Mouse (Mus musculus) heart, embryonic 13.5 days (tissue): ENCODE data around the gene Tmcc3. TPM values are rescaled to one million over a fixed set of nuclear protein-coding genes. Genes with fewer than 3 reads are reported as not detected.

Source experiments
- ATAC-seq: fragments of 200-750 bp; cut with Nextera tagmentation; 2 replicates; pipeline ENCODE4 v1.8.0; 2017; ENCODE audit warnings: moderate TSS enrichment; ENCODE audit not compliant: insufficient number of reproducible peaks, low FRiP score, low TSS enrichment; ENCODE audit errors: extremely low read depth
- H3K27ac ChIP-seq: fragments of 300-500 bp; sonication (generic); replicated peaks from 2 replicates; pipeline ENCODE4 v1.5.1; 2015; ENCODE audit warnings: moderate library complexity, mild to moderate bottlenecking, inconsistent platforms
- H3K27me3 ChIP-seq: fragments of 300-500 bp; sonication (generic); replicated peaks from 2 replicates; pipeline ENCODE4 v1.6.1; 2015; ENCODE audit warnings: mild to moderate bottlenecking, inconsistent platforms
- H3K36me3 ChIP-seq: fragments of 300-500 bp; sonication (generic); 2 replicates; pipeline ENCODE4 v1.6.1; 2015; ENCODE audit warnings: mild to moderate bottlenecking, inconsistent platforms
- H3K4me1 ChIP-seq: fragments of 300-500 bp; sonication (generic); 2 replicates; pipeline ENCODE4 v1.6.1; 2015; ENCODE audit warnings: inconsistent platforms
- H3K4me2 ChIP-seq: fragments of 300-500 bp; sonication (generic); 2 replicates; pipeline ENCODE4 v1.6.1; 2015; ENCODE audit warnings: inconsistent platforms, mild to moderate bottlenecking, moderate library complexity
- H3K4me3 ChIP-seq: fragments of 300-500 bp; sonication (generic); 2 replicates; pipeline ENCODE4 v1.5.1; 2015; ENCODE audit warnings: moderate library complexity, mild to moderate bottlenecking, inconsistent platforms
- H3K9ac ChIP-seq: fragments of 300-500 bp; sonication (generic); 2 replicates; pipeline ENCODE4 v1.6.1; 2015; ENCODE audit warnings: inconsistent platforms, mild to moderate bottlenecking, moderate library complexity
- H3K9me3 ChIP-seq: fragments of 300-500 bp; sonication (generic); 2 replicates; pipeline ENCODE4 v1.6.1; 2016; ENCODE audit warnings: inconsistent platforms
- WGBS: fragments of 180-500 bp; shearing (Covaris S2); methylation state at CpG from one replicate; pipeline ENCODE4 v1.1.7; 2015; ENCODE audit warnings: mixed read lengths; 5-methylcytosine and 5-hydroxymethylcytosine counted together
- polyA plus RNA-seq: library from polyadenylated mRNA; unstranded; fragments of >200 nt; fragmentation: Nextera tagmentation; extraction: Ambion mirVana; gene quantifications from 2 replicates; pipeline ENCODE4 v1.2.1, GENCODE M21; 2015

Gene Tmcc3
- polyA plus RNA-seq, 1 experiment from 2014 or later, result 6.2 TPM

DNA sequence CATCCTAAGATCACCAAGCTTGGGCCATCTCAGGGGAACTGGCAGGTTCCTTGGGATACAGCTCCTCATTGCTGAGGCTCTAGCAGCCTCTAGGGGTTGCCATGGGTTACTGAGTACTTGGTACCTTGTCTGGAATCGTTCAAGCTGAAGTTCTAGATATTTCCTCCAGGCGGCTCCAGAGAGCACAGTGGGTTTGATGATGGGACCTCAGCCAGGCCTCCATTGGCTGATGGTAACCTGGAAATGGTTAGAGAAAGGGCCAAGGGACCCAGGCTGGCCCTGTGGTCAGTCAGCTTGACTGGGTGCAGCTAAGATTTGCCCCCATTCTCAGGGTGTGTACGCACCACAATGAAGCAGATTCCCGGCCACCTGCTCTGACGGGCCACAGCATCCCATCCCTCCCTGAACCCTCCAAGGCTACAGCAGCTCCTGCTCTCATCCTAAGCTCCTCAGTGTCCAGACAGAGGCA lies 297.6 kb downstream of the Tmcc3 start:
- Histone ChIP-seq H3K27ac (no peak overlapping the region), H3K9ac (no peak overlapping the region), H3K36me3 (no peaks in the 10 kb centered on the region), H3K27me3 (no peaks in the 10 kb centered on the region), H3K9me3 (no peaks in the 10 kb centered on the region), H3K4me3 (no peak overlapping the region), H3K4me2 (no peak overlapping the region), H3K4me1 (peaks cover 10% of the 10 kb centered on the region)
- 59% methylated on average over 5 of the region's 5 CpGs for WGBS
- ATAC-seq, result 0 out of 2 replicates have a peak, but pooled peaks have one; percentile 57

DNA sequence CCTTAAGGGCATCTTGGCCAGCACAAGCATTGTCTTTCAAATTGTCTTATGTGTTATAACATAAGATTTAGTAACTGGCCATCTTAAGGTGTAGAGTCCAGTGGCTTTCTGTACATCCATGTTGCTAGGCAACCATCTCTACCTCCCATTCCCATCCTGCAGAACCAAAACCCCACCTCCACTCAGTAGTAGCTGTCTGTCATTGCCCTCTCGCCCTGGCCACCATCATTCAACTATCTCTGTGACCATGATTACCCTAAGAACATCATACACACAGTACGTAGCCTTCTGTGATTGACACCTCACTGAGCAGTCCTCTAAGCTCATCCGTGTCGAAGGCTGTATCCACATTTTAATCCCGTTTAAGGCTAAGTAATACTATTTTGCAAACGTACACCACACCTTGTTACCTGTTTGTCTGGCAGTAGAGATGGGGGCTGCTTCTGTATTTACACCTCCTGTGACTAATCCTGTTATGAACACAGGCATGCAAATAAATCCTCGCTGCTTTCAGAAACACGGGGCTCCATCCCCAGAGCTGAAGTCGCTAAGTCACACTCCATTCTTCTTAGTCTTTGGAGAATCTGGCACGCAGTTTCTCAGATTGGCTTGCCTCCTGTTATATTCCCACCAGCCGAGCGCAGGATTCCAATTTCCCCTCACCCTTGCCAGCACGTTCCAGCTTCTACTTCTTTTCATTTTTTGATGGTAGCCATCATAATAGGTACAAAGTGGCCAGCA lies 299.6 kb downstream of the Tmcc3 start:
- no peaks in the 10 kb centered on the region for H3K36me3 ChIP-seq
- no peaks in the 10 kb centered on the region for H3K27me3 ChIP-seq
- ATAC-seq, result no peak
- H3K4me1 ChIP-seq, result peaks cover 10% of the 10 kb centered on the region
- H3K9me3 ChIP-seq, result no peaks in the 10 kb centered on the region
- H3K9ac ChIP-seq, result no peak overlapping the region
- H3K4me3 ChIP-seq, result no peak overlapping the region
- no peak overlapping the region for H3K27ac ChIP-seq
- WGBS, result 57% methylated on average over 13 of the region's 13 CpGs
- no peak overlapping the region for H3K4me2 ChIP-seq

DNA sequence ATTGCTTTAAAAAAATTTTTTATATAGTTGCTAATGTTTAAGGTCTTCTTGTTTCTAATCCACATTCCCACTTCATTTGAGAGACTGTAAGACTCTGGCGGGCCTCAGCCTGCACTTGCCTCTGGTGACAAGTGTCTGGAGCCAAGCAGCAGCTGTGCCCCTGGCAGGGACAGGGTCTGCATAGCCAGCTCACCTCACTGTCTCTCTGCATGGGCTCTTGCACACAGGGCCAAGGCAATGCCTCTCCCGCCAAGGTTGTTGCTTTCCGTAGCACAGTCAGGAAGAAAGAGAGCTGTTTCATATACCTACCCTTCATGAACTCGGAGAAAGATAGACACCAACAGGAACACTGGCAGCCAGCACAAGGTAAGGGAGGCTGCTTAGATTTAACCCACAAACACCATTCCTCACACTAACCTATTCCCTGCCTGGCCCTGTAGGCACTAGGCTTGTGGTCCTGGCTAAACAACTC lies 300.3 kb downstream of the Tmcc3 start:
- H3K9ac ChIP-seq, result peak overlapping the region; percentile 21; the same call in 1 of the 2 replicates
- WGBS, result 62% methylated on average over 4 of the region's 4 CpGs
- H3K27ac ChIP-seq, result no peak overlapping the region
- H3K4me1 ChIP-seq, result peaks cover 10% of the 10 kb centered on the region
- no peaks in the 10 kb centered on the region for H3K27me3 ChIP-seq
- no peaks in the 10 kb centered on the region for H3K36me3 ChIP-seq
- no peak for ATAC-seq
- H3K9me3 ChIP-seq, result no peaks in the 10 kb centered on the region
- no peak overlapping the region for H3K4me2 ChIP-seq
- no peak overlapping the region for H3K4me3 ChIP-seq

DNA sequence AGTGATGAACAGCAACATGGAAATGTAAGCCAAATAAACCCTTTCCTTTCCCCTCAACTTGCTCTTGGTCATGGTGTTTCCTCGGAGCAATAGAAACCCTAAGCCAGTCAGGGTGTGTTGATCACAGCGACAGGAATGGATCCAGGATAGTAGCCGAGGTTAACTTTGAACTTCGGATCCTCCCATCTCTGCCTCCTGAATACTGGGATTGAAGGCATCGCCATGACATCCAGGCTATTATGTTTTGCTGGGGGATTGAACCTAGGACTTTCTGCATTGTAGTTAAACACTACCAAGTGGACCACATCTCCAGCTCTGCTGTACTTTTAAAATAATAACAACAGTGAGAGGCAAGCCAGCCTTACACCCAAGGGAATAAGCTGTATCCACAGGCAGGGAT lies 307.8 kb downstream of the Tmcc3 start:
- WGBS, result 82% methylated on average over 5 of the region's 5 CpGs
- H3K9me3 ChIP-seq, result no peaks in the 10 kb centered on the region
- ATAC-seq, result no peak
- H3K9ac ChIP-seq, result no peak overlapping the region
- H3K36me3 ChIP-seq, result no peaks in the 10 kb centered on the region
- no peak overlapping the region for H3K4me3 ChIP-seq
- H3K27ac ChIP-seq, result no peak overlapping the region
- H3K4me1 ChIP-seq, result peaks cover 11% of the 10 kb centered on the region; the same call in 1 of the 2 replicates
- peaks cover 32% of the 10 kb centered on the region for H3K27me3 ChIP-seq
- H3K4me2 ChIP-seq, result no peak overlapping the region

DNA sequence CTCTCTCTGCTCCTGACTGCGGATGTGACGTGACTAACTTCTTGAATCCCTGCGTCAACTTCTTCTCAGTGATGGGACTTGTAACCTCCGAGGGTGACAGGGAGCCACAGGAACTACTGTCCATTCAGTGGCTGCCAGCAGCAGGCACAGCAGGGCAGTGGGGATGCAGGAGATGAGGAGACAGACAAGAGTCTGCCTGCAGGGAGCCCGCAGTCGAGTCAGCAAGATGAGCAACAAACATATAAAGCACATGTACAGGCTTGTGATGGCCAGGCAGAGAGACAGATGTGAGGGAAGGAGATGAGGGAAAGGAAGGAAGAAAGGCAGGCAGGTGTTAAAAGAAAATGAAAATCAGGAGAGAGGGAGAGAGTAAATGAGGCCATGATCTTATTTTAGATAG lies 308.8 kb downstream of the Tmcc3 start:
- peaks cover 11% of the 10 kb centered on the region; the same call in 1 of the 2 replicates for H3K4me1 ChIP-seq
- H3K36me3 ChIP-seq, result no peaks in the 10 kb centered on the region
- peaks cover 32% of the 10 kb centered on the region for H3K27me3 ChIP-seq
- no peak overlapping the region for H3K4me2 ChIP-seq
- WGBS, result 60% methylated on average over 6 of the region's 6 CpGs
- no peak overlapping the region for H3K4me3 ChIP-seq
- H3K9me3 ChIP-seq, result no peaks in the 10 kb centered on the region
- no peak overlapping the region for H3K27ac ChIP-seq
- no peak overlapping the region for H3K9ac ChIP-seq
- no peak for ATAC-seq

DNA sequence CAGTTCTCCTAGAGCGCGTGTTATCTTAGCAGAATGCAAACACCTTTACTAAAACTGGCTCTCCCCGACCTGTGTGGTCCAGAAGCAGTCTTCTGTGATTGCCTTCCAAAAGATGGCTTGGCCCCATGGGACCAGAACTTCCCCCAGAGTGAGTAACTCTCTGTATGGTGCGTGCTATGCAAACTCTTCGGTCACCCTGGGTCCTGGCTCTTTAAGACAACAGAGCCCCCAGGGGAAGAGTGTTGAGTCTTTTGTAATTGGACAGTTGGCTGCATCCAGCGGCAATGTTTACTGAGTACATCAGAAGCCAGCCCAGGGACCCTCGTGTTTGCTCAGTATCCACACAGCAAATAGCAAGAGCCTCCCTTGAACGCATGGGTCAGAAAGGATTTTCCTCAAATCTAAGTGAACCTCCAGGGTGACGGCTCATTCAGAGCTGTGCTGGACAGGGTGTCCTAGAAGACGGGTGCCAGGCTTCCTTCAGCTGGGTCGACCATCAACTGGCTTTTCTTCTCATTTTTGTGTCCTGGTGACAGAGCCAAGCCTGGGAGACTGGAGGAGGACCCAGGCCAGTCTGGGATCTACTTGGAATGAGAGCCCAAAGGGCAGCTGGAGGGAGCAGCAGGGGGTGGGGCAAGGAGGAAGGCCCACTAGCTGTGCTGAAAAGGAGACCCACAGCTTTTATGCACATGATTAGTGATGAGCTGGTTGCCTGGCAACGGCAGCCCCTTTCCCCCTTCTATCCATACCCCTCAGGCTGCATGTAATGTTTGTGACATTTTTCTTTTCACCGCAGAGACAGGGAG lies 309.9 kb downstream of the Tmcc3 start:
- Histone ChIP-seq H3K9ac (no peak overlapping the region), H3K4me3 (no peak overlapping the region), H3K9me3 (no peaks in the 10 kb centered on the region), H3K4me2 (no peak overlapping the region), H3K27ac (no peak overlapping the region), H3K27me3 (peaks cover 32% of the 10 kb centered on the region), H3K36me3 (no peaks in the 10 kb centered on the region), H3K4me1 (peaks cover 11% of the 10 kb centered on the region; the same call in 1 of the 2 replicates)
- 15% methylated on average over 13 of the region's 13 CpGs for WGBS
- no peak for ATAC-seq

DNA sequence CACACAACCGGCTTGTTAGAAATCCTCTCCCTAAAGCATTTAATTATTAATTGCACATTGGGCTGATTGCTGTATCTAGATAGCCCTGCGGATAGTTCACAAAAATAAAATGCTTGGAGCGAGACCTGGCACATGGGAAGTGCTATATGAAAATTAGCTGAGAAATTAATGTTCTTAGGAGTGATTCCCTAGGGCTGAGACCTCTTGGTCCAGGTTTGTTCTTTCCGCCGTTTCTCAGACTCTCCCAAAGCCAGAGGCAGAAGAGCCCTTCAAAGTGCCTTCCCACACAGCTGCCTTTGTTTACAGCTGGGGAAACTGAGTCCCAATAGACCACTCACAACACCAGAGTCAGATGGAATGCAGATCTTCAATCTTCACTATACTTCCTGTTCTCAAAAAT lies 310.5 kb downstream of the Tmcc3 start:
- Histone ChIP-seq H3K4me1 (peaks cover 11% of the 10 kb centered on the region; the same call in 1 of the 2 replicates), H3K4me3 (no peak overlapping the region), H3K9ac (no peak overlapping the region), H3K4me2 (no peak overlapping the region), H3K9me3 (no peaks in the 10 kb centered on the region), H3K27me3 (peaks cover 32% of the 10 kb centered on the region), H3K27ac (no peak overlapping the region), H3K36me3 (no peaks in the 10 kb centered on the region)
- 46% methylated on average over 5 of the region's 5 CpGs for WGBS
- no peak for ATAC-seq

DNA sequence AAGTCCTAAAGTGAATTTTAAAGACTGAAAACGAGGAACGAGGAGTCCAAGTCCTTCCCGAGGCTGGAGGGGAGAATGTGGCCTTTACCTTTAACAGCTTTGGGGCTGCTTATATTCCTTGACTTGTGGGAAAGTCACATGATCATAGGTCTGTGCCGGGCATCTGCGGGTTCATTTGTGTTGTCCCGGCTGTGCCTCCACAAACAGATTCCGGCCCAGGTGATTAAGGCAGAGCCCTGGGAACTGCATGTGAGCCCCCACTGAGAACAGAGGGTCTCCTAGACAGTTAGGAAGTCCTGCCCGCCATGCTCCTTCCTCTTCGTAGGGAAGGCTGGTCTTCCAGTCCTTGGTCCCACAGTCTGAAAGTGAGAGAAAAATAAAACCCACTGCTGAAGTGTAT lies 311.1 kb downstream of the Tmcc3 start:
- Histone ChIP-seq H3K36me3 (no peaks in the 10 kb centered on the region), H3K4me3 (no peak overlapping the region), H3K4me1 (peaks cover 11% of the 10 kb centered on the region; the same call in 1 of the 2 replicates), H3K9me3 (no peaks in the 10 kb centered on the region), H3K27me3 (peaks cover 32% of the 10 kb centered on the region), H3K27ac (no peak overlapping the region), H3K9ac (no peak overlapping the region), H3K4me2 (no peak overlapping the region)
- ATAC-seq, result no peak
- 50% methylated on average over 9 of the region's 9 CpGs for WGBS

DNA sequence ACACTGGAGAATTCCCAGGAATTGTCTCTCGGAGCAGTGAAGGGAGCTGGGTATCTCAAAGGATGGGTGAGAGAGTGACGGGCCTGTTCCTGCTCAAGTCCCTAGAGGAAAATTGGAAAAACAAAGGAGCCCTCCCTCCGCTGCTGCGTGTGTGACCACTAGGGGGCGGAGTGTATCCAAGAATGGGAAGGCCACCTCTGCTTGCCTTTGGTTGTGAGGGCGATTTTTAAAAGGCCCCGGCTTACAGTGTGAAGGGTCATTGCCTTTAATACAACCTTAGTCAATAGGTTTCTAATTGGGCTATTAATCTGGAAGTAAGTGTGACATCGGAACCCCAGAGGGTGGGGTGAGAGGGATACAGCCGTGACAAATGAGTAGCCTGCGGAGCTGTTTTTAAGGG lies 311.9 kb downstream of the Tmcc3 start:
- ATAC-seq, result no peak
- 12% methylated on average over 10 of the region's 10 CpGs for WGBS
- Histone ChIP-seq H3K36me3 (no peaks in the 10 kb centered on the region), H3K4me2 (peak overlapping the region; percentile 25; the same call in 1 of the 2 replicates), H3K4me1 (peaks cover 11% of the 10 kb centered on the region; the same call in 1 of the 2 replicates), H3K9ac (no peak overlapping the region), H3K27me3 (peaks cover 32% of the 10 kb centered on the region), H3K9me3 (no peaks in the 10 kb centered on the region), H3K4me3 (no peak overlapping the region), H3K27ac (no peak overlapping the region)

DNA sequence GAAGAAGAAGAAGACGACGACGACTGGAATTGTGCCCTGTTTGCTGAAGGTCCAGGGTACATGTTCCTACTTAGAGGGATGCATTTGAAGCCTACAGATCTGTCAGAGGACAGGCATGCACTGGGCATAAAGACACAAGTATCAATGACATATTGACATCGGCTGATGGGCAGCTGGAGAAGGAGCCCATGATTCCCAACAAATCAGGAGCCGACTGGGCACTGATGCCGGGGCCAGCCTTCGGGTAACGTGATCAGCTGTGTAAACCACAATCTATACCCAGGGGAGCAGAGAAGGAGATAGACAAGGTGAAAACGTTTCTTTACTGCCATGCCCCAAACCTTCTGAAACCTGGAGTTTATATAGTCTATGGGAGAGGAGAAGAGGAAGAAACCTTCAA lies 313.3 kb downstream of the Tmcc3 start:
- no peak overlapping the region for H3K9ac ChIP-seq
- no peak overlapping the region for H3K27ac ChIP-seq
- H3K4me3 ChIP-seq, result no peak overlapping the region
- no peaks in the 10 kb centered on the region for H3K9me3 ChIP-seq
- WGBS, result 83% methylated on average over 9 of the region's 9 CpGs
- no peak for ATAC-seq
- no peaks in the 10 kb centered on the region for H3K36me3 ChIP-seq
- no peak overlapping the region for H3K4me2 ChIP-seq
- peaks cover 30% of the 10 kb centered on the region for H3K27me3 ChIP-seq
- peaks cover 11% of the 10 kb centered on the region; the same call in 1 of the 2 replicates for H3K4me1 ChIP-seq

DNA sequence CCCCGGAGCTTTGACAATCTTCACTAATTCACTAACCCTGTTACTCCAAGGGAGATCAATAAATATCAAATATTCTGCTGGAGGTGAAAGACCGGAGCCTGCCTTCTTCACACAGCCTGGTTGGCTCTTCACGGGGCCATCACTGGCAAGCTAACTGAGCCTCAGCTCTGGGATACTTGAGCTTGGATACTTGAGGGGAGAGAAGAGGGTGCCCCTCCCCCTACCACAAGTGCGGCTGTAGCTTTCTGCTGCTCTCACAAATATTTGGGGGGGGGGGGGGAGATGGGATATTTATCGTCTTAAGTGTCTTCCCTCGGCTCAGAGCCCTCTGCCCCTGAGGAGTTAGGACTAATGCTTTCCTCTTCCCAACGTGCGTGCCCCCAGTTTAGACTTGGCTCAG lies 313.9 kb downstream of the Tmcc3 start:
- peaks cover 24% of the 10 kb centered on the region for H3K27me3 ChIP-seq
- no peak overlapping the region for H3K9ac ChIP-seq
- H3K9me3 ChIP-seq, result no peaks in the 10 kb centered on the region
- no peak for ATAC-seq
- 51% methylated on average over 8 of the region's 8 CpGs for WGBS
- H3K27ac ChIP-seq, result no peak overlapping the region
- H3K4me1 ChIP-seq, result peaks cover 11% of the 10 kb centered on the region; the same call in 1 of the 2 replicates
- no peaks in the 10 kb centered on the region for H3K36me3 ChIP-seq
- no peak overlapping the region for H3K4me2 ChIP-seq
- no peak overlapping the region for H3K4me3 ChIP-seq
